Mouse (Mus musculus) cerebellum, postnatal 25 days (tissue): ENCODE data around the gene Rps6ka1.
"Not testable (repeated sequence)": the region's sequence is repeated elsewhere in the genome, so short reads cannot be mapped to it uniquely, and the experiment has no call there.

ENCODE experiments used
- DNase-seq, 2 experiments: peaks; one replicate each; pipeline ENCODE4 v3.0.0; 2021; ENCODE audit warnings: mixed read lengths in 2 of 2

Gene Rps6ka1

GRCm38 (mm10) chr4:133854621-133855020, 33.0 kb downstream of the Rps6ka1 start:
- DNase-seq = no peak

GRCm38 (mm10) chr4:133853630-133854029, 34.0 kb downstream of the Rps6ka1 start:
- DNase-seq = no peak

GRCm38 (mm10) chr4:133846625-133847024, 41.0 kb downstream of the Rps6ka1 start:
- DNase-seq = no peak

GRCm38 (mm10) chr4:133845060-133845459, 42.5 kb downstream of the Rps6ka1 start:
- no peak for DNase-seq

GRCm38 (mm10) chr4:133844209-133844841, 43.3 kb downstream of the Rps6ka1 start:
- peak in 1 of 2 experiments; percentile 49 for DNase-seq

- DNase-seq = no peak
Observed at GRCm38 (mm10) chr4:133842992-133843737, 44.4 kb downstream of the Rps6ka1 start.

- DNase-seq = not testable (repeated sequence)
Observed at GRCm38 (mm10) chr4:133841756-133842483, 45.7 kb downstream of the Rps6ka1 start.

GRCm38 (mm10) chr4:133841035-133841434, 46.6 kb downstream of the Rps6ka1 start:
- DNase-seq = no peak

- no peak for DNase-seq
Observed at GRCm38 (mm10) chr4:133840501-133840900, 47.1 kb downstream of the Rps6ka1 start.

GRCm38 (mm10) chr4:133839385-133839826, 48.2 kb downstream of the Rps6ka1 start:
- peak in 1 of 2 experiments; percentile 54 for DNase-seq

- DNase-seq = peak; percentile 53 to 75
Observed at GRCm38 (mm10) chr4:133836575-133836974, 51.0 kb downstream of the Rps6ka1 start.

GRCm38 (mm10) chr4:133835211-133835610, 52.4 kb downstream of the Rps6ka1 start:
- DNase-seq = no peak

- DNase-seq = no peak
Observed at GRCm38 (mm10) chr4:133832945-133833874, 54.4 kb downstream of the Rps6ka1 start.

- no peak for DNase-seq
Observed at GRCm38 (mm10) chr4:133830453-133830852, 57.1 kb downstream of the Rps6ka1 start.

- DNase-seq = peak; percentile 78 to 83
Observed at GRCm38 (mm10) chr4:133829281-133830070, 58.1 kb downstream of the Rps6ka1 start.

GRCm38 (mm10) chr4:133827887-133828794, 59.5 kb downstream of the Rps6ka1 start:
- DNase-seq = no peak

- DNase-seq = no peak
Observed at GRCm38 (mm10) chr4:133827354-133827753, 60.2 kb downstream of the Rps6ka1 start.

GRCm38 (mm10) chr4:133825731-133826130, 61.9 kb downstream of the Rps6ka1 start:
- no peak for DNase-seq

GRCm38 (mm10) chr4:133820806-133821560, 66.6 kb downstream of the Rps6ka1 start:
- no peak for DNase-seq

- no peak for DNase-seq
Observed at GRCm38 (mm10) chr4:133820166-133820565, 67.4 kb downstream of the Rps6ka1 start.
